Mouse (Mus musculus): ENCODE measurements around the gene Acvr1.

- no peak for TF ChIP-seq CTCF (IDR thresholded peaks at IDR 0.05; ENCODE audit: insufficient read depth, low read depth, low read length)
- TF ChIP-seq POLR2A (IDR thresholded peaks at IDR 0.05; ENCODE audit: insufficient read depth, low read depth, low read length): no peak
Observed at GRCm38 (mm10) chr2:58435507-58435906, 131.4 kb downstream of the Acvr1 start.
